Mouse (Mus musculus) layer of hippocampus, adult 9-10 months (tissue): ENCODE results near the gene Onecut1.

Experiments used
- DNase-seq: peaks from one replicate; pipeline ENCODE4 v3.0.0; 2022; ENCODE audit warnings: low spot score

Gene Onecut1

GRCm38 (mm10) chr9:74862096-74862780, 517 bp downstream of the Onecut1 start:
- DNase-seq = no peak

GRCm38 (mm10) chr9:74862783-74863654, 1.3 kb downstream of the Onecut1 start:
- DNase-seq = no peak

DNA sequence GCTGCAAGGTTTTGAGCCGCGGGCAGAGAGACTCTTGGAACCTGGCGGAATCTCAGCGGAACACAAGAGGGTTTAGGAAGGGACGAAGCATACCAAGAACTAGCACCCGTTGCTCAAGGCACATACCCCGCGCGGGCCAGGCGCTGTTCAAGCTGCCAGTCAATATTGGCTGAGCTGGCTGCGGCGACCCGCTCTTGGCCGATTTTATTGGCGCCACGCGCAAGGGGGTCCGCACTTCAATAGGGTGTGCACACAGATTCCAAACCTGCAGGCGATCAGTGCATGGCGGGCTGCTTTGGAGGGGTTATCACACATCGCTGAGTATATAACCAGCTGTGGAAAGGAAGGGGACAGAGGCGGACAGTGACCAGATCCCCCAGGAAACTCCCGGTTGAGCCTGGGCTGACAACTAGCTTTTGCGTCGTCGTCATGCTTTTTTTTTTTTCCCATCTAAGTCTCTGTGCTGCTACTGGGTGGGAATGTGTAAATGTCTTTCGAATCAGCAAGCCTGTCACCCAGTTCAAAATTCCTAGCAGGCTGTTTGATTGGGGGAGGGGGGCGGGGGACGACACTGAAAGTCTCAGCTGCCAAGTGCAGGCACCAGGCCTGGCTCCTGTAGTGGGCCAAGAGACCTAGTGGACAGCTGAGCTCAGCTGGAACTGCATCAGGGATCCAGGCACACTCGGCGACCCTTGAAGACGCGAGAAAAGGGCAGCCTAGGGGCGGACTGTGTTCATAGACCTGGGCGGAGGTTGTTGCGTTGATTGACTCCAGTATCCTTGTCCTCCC, 2.1 kb downstream of the Onecut1 start:
- DNase-seq = no peak

DNA sequence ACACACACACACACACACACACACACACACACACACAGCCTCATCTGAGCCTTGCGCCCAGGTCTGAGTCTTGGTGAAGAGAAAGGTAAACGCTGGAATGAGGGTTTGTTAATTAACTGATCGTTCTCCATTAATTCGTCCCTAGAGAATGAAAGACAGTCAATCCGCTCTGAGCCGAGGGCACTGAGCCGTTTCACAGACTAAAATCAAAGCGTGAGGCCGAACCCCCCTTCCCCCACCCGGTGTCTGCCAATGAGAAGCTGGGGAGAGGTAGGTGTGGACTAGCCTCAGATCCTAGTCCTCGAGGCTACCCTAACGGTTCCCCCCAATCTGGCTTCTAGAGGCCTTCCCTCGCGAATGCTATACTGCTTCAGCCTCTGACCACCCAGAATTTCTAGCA, 2.8 kb downstream of the Onecut1 start:
- no peak for DNase-seq

DNA sequence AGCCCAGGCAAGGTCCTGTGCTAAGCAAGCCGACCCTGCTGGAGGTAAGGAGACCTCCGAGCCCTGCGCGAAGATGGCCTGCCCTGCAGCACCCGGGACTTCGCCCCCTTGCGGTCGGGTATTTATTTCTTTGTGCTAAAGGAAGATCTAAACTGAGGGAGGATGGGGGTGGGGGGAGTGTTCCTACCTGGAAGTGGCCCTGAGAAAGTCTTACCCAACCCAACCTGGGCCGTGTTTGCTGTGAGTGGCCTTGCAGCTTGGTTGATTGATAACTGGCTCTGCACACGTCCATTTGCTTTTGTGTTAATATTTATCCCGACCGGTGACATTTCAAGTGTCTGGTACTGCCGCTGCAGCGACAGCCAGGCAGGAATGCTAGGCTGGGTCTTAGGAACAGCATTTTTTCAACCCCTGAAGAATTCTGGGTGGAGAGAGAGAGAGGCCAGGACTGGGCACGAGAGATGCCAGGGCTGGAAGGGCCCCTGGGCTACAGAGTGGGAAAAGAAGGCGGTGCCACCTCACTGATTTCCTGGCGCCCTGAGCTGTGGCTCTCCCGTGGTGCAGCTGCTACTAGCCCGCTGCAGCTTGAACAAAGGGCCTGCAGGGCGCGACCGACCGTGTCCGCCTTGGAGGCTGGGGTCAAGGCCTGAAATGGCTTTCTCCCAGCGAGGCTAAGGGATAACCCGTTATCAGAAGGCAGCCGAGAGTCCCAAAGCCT, 5.0 kb downstream of the Onecut1 start:
- DNase-seq = no peak

DNA sequence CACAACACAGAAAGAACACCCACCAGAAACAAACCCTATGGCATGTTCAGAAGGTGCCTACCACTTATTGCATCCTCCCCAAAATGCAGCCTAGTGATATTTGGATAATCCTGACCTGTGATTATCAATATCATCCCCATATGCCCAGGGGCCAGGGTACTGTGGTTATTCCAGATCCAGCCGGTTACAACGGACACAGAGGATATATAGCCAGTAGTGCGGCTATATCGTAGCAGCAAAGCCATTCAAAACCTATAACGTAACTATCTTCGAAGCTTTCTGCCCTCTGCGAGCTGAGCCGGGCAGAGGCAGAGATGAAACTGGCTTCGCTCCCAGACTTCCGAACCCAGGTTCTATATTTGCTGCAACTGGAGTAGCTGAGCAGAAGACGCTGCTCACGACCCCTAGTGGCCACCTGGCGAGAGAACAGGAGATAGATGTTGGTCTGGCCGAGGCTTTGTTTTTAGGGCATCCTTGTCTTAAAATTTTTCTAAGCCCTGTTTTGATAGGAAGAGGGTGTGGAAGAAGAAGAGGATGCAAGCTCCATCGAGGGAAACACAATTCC, 6.0 kb downstream of the Onecut1 start:
- DNase-seq = no peak

GRCm38 (mm10) chr9:74868336-74868950, 6.7 kb downstream of the Onecut1 start:
- no peak for DNase-seq

DNA sequence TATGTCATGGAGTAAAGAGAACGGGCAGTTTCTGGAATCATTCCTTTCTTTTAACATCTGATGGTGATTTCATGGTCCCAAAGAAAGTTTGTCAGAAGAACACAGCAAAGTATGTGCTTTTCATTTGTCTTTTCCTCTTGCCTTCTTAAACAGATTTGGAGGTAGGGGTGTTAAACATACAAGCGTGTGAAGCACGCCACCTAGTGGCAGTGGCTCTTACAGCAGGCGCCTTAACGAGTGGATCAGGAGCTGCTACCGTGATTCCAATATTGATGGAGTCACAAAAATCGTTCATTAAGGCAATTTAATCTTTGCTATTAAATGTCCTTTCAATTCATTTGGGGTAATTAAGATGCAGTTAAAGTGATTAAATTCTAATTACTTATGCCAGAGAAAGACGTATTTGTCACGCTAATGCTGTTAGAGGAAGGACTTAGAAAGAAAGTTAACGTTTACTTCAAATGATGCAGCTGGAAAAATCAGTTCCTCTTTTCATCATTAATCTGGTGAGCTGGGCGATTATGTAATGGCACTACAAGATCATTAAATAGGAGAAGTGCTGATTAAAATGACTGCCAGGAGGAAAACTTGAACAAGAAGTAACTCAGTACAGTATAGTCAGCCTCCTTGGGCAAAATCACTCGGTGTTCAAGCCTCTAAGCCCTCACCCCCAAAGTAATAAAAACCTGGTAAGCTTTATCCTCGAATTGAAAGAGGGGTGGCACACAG, 9.4 kb downstream of the Onecut1 start:
- DNase-seq = peak; percentile 84

GRCm38 (mm10) chr9:74876328-74876727, 14.6 kb downstream of the Onecut1 start:
- no peak for DNase-seq

- DNase-seq = no peak
These were observed 16.0 kb downstream of the Onecut1 start for GRCm38 (mm10) chr9:74877709-74878108.

DNA sequence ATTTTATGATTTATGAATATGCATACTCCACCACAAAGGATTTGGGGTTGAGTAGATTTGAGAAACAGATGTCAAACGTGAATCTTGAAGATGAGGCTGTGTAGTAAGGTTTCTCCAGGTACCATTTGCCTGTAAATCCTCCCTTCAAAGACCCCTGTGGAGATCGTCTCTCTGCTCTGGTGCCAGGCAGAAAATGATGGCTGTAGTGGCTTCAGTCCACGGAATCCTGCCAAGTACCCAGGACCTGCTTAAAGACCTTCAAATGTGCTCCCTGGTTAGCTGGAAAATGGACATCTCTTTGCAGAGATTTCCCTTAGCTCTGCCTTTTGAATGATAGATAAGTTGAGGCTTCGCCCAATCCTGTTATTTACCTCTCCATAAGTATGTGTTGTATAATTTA, 26.1 kb downstream of the Onecut1 start:
- no peak for DNase-seq

- DNase-seq = no peak
These were observed 35.0 kb downstream of the Onecut1 start for GRCm38 (mm10) chr9:74896742-74897141.

GRCm38 (mm10) chr9:74897375-74897982, 35.8 kb downstream of the Onecut1 start:
- no peak for DNase-seq

DNA sequence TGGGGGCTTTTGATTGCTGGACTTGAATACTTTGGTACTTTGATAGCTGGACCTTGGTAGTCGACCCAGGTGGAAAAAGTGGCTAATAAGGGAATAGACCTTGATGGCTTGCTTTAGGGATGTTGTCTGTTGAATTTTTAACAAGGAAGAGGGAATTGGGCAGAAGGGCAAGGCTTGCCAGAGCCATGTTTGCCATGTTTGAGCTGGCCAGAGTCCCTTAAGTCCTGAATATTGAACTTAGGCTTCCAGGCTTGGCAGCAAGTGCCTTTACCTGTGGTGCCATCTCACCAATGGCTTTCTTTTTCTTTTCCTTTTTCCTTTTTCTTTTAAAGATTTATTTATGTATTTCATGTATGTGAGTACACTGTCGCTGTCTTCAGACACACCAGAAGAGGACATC, 38.4 kb downstream of the Onecut1 start:
- DNase-seq = no peak

- DNase-seq = peak; percentile 87
These were observed 43.3 kb downstream of the Onecut1 start for GRCm38 (mm10) chr9:74904866-74905508.

DNA sequence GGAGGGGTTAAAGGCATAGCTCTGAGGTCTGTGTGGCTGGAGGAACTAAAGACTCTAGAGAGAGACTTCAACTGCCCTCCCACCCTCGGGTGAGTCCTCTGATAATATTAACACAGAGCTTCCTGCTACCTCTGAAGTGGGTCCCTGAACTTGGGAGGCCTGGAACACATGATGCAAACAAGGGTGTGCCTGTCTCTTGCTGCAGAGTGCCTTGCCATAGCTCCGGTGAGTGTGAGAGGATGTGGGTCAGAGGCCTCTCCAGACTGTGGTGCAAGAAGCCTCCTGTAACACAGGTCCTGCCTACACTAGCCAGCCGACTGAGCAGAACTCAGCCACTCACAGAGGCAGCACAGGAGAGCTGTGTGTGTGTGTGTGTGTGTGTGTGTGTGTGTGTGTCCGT, 45.2 kb downstream of the Onecut1 start:
- DNase-seq = no peak

- DNase-seq = no peak
These were observed 47.5 kb downstream of the Onecut1 start for GRCm38 (mm10) chr9:74909245-74909644.

GRCm38 (mm10) chr9:74910226-74910759, 48.6 kb downstream of the Onecut1 start:
- DNase-seq = no peak

DNA sequence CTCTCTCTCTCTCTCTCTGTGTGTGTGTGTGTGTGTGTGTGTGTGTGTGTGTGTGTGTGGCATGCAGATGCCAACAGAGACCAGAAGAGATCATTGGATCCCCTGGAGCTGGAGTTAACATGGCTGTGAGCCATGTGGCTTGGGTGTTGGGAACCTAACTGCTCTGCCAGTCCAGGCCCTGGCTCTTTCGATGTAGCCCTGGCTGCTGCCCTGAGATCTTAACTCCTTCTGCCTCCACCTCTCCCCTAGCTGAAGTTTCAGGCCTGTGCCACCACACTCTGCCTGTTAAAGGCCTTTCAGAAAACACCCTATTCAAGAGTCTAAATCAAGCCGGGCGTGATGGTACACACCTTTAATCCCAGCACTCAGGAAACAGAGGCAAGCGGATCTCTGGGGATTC, 49.7 kb downstream of the Onecut1 start:
- DNase-seq = no peak
